Comparison of ENCODE assay signal across 10 mouse cellular contexts in the genomic region with DNA sequence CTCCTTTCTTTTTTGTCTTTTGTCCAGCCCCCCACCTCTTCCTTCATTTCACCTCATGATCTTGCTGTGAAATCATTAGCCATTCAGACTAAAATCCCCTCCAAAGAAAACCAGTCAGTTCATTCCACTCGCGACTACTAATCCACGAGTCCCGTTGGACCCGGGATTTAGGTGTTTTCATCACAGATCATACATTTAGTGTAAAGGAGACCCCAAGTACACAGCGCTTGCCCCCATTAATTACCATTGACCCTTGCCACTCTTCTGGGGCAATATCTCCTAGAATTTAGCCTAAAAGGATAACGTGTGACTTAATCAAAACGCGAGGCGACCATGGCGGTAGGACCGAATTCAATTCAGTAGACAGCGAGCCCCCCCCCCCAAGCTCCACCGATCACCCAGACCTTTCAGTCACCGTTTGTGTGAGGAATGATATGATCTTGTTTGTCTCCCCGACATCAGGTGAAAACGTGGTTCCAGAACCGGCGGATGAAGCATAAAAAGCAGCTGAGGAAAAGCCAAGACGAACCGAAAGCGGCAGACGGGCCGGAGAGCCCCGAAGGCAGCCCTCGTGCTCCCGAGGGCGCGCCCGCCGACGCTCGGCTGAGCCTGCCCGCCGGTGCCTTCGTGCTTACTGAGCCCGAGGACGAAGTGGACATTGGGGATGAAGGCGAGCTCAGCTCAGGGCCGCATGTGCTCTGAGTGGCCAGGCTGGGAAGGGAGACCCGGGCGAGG. TPM values are rescaled to one million over a fixed set of nuclear protein-coding genes. Genes with fewer than 3 reads are reported as not detected.
DNase-seq lines count a peak whose midpoint lies in the region; ATAC-seq lines count a peak whose summit lies in the region.
"Had no signal": no experiment of that assay in that cellular context is flagged by ENCODE, and none has a peak within 500 bp of the region (broad histone marks: within the 10 kb centered on the region; RNA-seq: fewer than 3 reads in every experiment).

No protein-coding gene starts in this region.

- H3K4me3 ChIP-seq in kidney, embryonic 14.5 days (ENCODE audit: low read length), result peak overlapping the region; percentile 27
- peak overlapping the region; percentile 30 for H3K4me3 ChIP-seq in embryonic facial prominence, embryonic 13.5 days
- peak overlapping the region; percentile 28 for H3K4me3 ChIP-seq in intestine, embryonic 15.5 days (replicated peaks)
- H3K4me3 ChIP-seq in neural tube, embryonic 11.5 days (ENCODE audit: low read depth, low read length), result peak overlapping the region; percentile 18; the same call in 1 of the 2 replicates

- ATAC-seq in kidney, embryonic 14.5 days (ENCODE audit: low FRiP score, low TSS enrichment), result no peak
- ATAC-seq in embryonic facial prominence, embryonic 13.5 days (ENCODE audit: insufficient number of reproducible peaks, insufficient read depth, low FRiP score, low TSS enrichment, low read depth), result no peak
- ATAC-seq in intestine, embryonic 15.5 days, result no peak
- ATAC-seq in neural tube, embryonic 11.5 days (ENCODE audit: insufficient read depth, low FRiP score, low TSS enrichment), result no peak
- ATAC-seq in granulocyte monocyte progenitor cell, adult 5-6 weeks (replicated peaks; ENCODE audit: poor library complexity, severe bottlenecking), result no peak

- peaks cover 5% of the 10 kb centered on the region; the same call in 1 of the 2 replicates for H3K4me1 ChIP-seq in kidney, embryonic 14.5 days (ENCODE audit: control insufficient read depth, insufficient read depth, low read length)
- H3K4me1 ChIP-seq in embryonic facial prominence, embryonic 13.5 days, result peaks cover 16% of the 10 kb centered on the region
- peaks cover 12% of the 10 kb centered on the region; the same call in 1 of the 2 replicates for H3K4me1 ChIP-seq in intestine, embryonic 15.5 days (replicated peaks)
- H3K4me1 ChIP-seq in neural tube, embryonic 11.5 days (ENCODE audit: control insufficient read depth, insufficient read depth, low read length), result no peaks in the 10 kb centered on the region; the same call in 1 of the 2 replicates

- H3K27me3 ChIP-seq in kidney, embryonic 14.5 days (ENCODE audit: control insufficient read depth, insufficient read depth, low read length), result peaks cover 96% of the 10 kb centered on the region
- H3K27me3 ChIP-seq in embryonic facial prominence, embryonic 13.5 days, result peaks cover 100% of the 10 kb centered on the region
- peaks cover 82% of the 10 kb centered on the region for H3K27me3 ChIP-seq in intestine, embryonic 15.5 days (replicated peaks)
- peaks cover 94% of the 10 kb centered on the region for H3K27me3 ChIP-seq in neural tube, embryonic 11.5 days (ENCODE audit: control insufficient read depth, insufficient read depth, low read length)

- H3K9me3 ChIP-seq in kidney, embryonic 14.5 days (ENCODE audit: control insufficient read depth, low read length), result no peaks in the 10 kb centered on the region
- H3K9me3 ChIP-seq in embryonic facial prominence, embryonic 13.5 days, result no peaks in the 10 kb centered on the region
- no peaks in the 10 kb centered on the region for H3K9me3 ChIP-seq in intestine, embryonic 15.5 days
- H3K9me3 ChIP-seq in neural tube, embryonic 11.5 days (ENCODE audit: control insufficient read depth, low read length), result no peaks in the 10 kb centered on the region

- H3K27ac ChIP-seq in kidney, embryonic 14.5 days (ENCODE audit: low read depth, low read length), result no peak overlapping the region
- no peak overlapping the region for H3K27ac ChIP-seq in embryonic facial prominence, embryonic 13.5 days
- H3K27ac ChIP-seq in intestine, embryonic 15.5 days, result no peak overlapping the region
- no peak overlapping the region for H3K27ac ChIP-seq in neural tube, embryonic 11.5 days (ENCODE audit: low read depth, low read length)

- under 1% methylated on average over 42 of the region's 42 CpGs for WGBS in kidney, embryonic 14.5 days
- WGBS in embryonic facial prominence, embryonic 13.5 days, result 1% methylated on average over 42 of the region's 42 CpGs
- 1% methylated on average over 42 of the region's 42 CpGs for WGBS in intestine, embryonic 15.5 days
- under 1% methylated on average over 42 of the region's 42 CpGs for WGBS in neural tube, embryonic 11.5 days

- no peak for DNase-seq in kidney, adult 11 months
- no peak for DNase-seq in neural tube, embryonic 11.5 days (ENCODE audit: low spot score)
- no peak for DNase-seq in urinary bladder, postnatal 25 days (ENCODE audit: low spot score)
- no peak for DNase-seq in urinary bladder, postnatal 4 days (ENCODE audit: low spot score in 2 of 2)

- H3K9ac ChIP-seq in kidney, embryonic 14.5 days (ENCODE audit: low read depth, low read length), result no peak overlapping the region
- no peak overlapping the region for H3K9ac ChIP-seq in embryonic facial prominence, embryonic 13.5 days
- no peak overlapping the region for H3K9ac ChIP-seq in intestine, embryonic 15.5 days
- no peak overlapping the region for H3K9ac ChIP-seq in neural tube, embryonic 11.5 days (ENCODE audit: low read length)

- H3K4me2 ChIP-seq in kidney, embryonic 14.5 days (replicated peaks; ENCODE audit: low read depth, low read length), result peak overlapping the region; percentile 19
- peak overlapping the region; percentile 50 for H3K4me2 ChIP-seq in embryonic facial prominence, embryonic 13.5 days
- peak overlapping the region; percentile 52 for H3K4me2 ChIP-seq in intestine, embryonic 15.5 days (replicated peaks)
- H3K4me2 ChIP-seq in neural tube, embryonic 11.5 days (ENCODE audit: low read depth), result peak overlapping the region; percentile 17; the same call in 1 of the 2 replicates

- no peaks in the 10 kb centered on the region for H3K36me3 ChIP-seq in kidney, embryonic 14.5 days (ENCODE audit: control insufficient read depth, insufficient read depth, low read length)
- H3K36me3 ChIP-seq in embryonic facial prominence, embryonic 13.5 days, result no peaks in the 10 kb centered on the region
- H3K36me3 ChIP-seq in intestine, embryonic 15.5 days, result no peaks in the 10 kb centered on the region
- H3K36me3 ChIP-seq in neural tube, embryonic 11.5 days (ENCODE audit: control insufficient read depth, insufficient read depth, low read length), result no peaks in the 10 kb centered on the region

RNA-seq across cellular contexts. Expression of gene Bsx, which starts 3.4 kb away (rescaled TPM):
- not detected in 2 replicates for polyA plus RNA-seq in kidney, embryonic 14.5 days (2014; fragmentation: Nextera tagmentation; extraction: Ambion mirVana)
- not detected in 2 replicates for polyA plus RNA-seq in embryonic facial prominence, embryonic 13.5 days (2015; fragmentation: Nextera tagmentation; extraction: Ambion mirVana)
- not detected in 2 replicates for polyA plus RNA-seq in intestine, embryonic 15.5 days (2015; fragmentation: Nextera tagmentation; extraction: Ambion mirVana)
- not detected in 2 replicates for polyA plus RNA-seq in neural tube, embryonic 11.5 days (2014; fragmentation: Nextera tagmentation; extraction: Ambion mirVana)
- total RNA-seq in granulocyte monocyte progenitor cell, adult 5-6 weeks (2014; fragmentation: Nextera tagmentation), result not detected in 2 replicates
- total RNA-seq in granulocyte monocyte progenitor cell, adult 5-6 weeks (2017), result not detected in 2 replicates
- total RNA-seq: heart, postnatal 14 days; MEL had no signal
